31 mouse cellular contexts compared by ENCODE assay signal in genomic region chr6:55126576-55126975, GRCm38 (mm10). TPM values are rescaled to one million over a fixed set of nuclear protein-coding genes. Genes with fewer than 3 reads are reported as not detected.
"Had no signal": no experiment of that assay in that cellular context is flagged by ENCODE, and none has a peak within 500 bp of the region (broad histone marks: within the 10 kb centered on the region; RNA-seq: fewer than 3 reads in every experiment).

No protein-coding gene starts in this region.

- DNase-seq: cerebellum, adult 18-20 months; cerebellum, adult 2 months; cerebellum, adult 8-10 months; cerebellum, adult 9-10 months; cerebellum, adult 9-11 months; cerebellum, postnatal 10 days; cerebellum, postnatal 14 days; cerebellum, postnatal 25 days; cerebellum, postnatal 36 days; embryo, embryonic 11 days; forebrain, postnatal 0 days; heart, adult 11 months; heart, adult 18-20 months; heart, adult 2 months had no signal

- H3K4me3 ChIP-seq: embryonic facial prominence, embryonic 10.5 days; embryonic facial prominence, embryonic 12.5 days; embryonic facial prominence, embryonic 13.5 days; embryonic facial prominence, embryonic 15.5 days; erythroblast, embryonic 14.5 days; forebrain, embryonic 10.5 days; forebrain, embryonic 12.5 days; forebrain, embryonic 13.5 days; forebrain, embryonic 15.5 days; heart, adult 2 months; heart, embryonic 10.5 days had no signal

- H3K27ac ChIP-seq: embryonic facial prominence, embryonic 10.5 days; embryonic facial prominence, embryonic 12.5 days; embryonic facial prominence, embryonic 13.5 days; embryonic facial prominence, embryonic 15.5 days; forebrain, embryonic 10.5 days; forebrain, embryonic 12.5 days; forebrain, embryonic 13.5 days; forebrain, embryonic 15.5 days; heart, adult 2 months; heart, embryonic 10.5 days had no signal

RNA-seq across cellular contexts. Expression of gene Crhr2, which starts 6.2 kb away (rescaled TPM):
- total RNA-seq: common myeloid progenitor, adult 5-6 weeks; granulocyte monocyte progenitor cell, adult 5-6 weeks had no signal
- polyA plus RNA-seq: embryonic facial prominence, embryonic 11.5 days; embryonic facial prominence, embryonic 13.5 days; erythroblast, embryonic 14.5 days had no signal

RNA-seq across cellular contexts. Expression of gene Inmt, which starts 48.3 kb away (rescaled TPM):
- total RNA-seq: common myeloid progenitor, adult 5-6 weeks; forebrain, postnatal 0 days; gastrocnemius, postnatal 4 days; granulocyte monocyte progenitor cell, adult 5-6 weeks had no signal
- polyA plus RNA-seq: erythroblast, embryonic 14.5 days; forebrain, embryonic 13.5 days; forebrain, embryonic 14.5 days; forebrain, embryonic 15.5 days; forebrain, embryonic 16.5 days; forebrain, postnatal 0 days; heart, embryonic 11.5 days had no signal
